Mouse (Mus musculus) intestine, embryonic 14.5 days (tissue): ENCODE measurements around the gene Slc11a2. TPM values are rescaled to one million over a fixed set of nuclear protein-coding genes. Genes with fewer than 3 reads are reported as not detected.
A peak's percentile ranks its signal among the peaks of the same experiment; 100 is the strongest.
"Not testable (repeated sequence)": the region's sequence is repeated elsewhere in the genome, so short reads cannot be mapped to it uniquely, and the experiment has no call there.

Source experiments
- ATAC-seq: fragments of 200-750 bp; cut with Nextera tagmentation; replicated peaks from 2 replicates; pipeline ENCODE4 v1.8.0; 2017; ENCODE audit warnings: low read depth, moderate number of reproducible peaks, moderate TSS enrichment, moderate library complexity; ENCODE audit not compliant: low FRiP score, low TSS enrichment
- DNase-seq: peaks from one replicate; pipeline ENCODE4 v3.0.0-alpha.2; 2018; ENCODE audit warnings: low spot score
- H3K27ac ChIP-seq: fragments of 300-500 bp; sonication (generic); 2 replicates; pipeline ENCODE4 v1.5.1; 2014; ENCODE audit warnings: low read depth, mild to moderate bottlenecking, control low read depth
- H3K27me3 ChIP-seq: fragments of 300-500 bp; sonication (generic); replicated peaks from 2 replicates; pipeline ENCODE4 v1.6.1; 2014; ENCODE audit warnings: low read length, control low read depth; ENCODE audit not compliant: control insufficient read depth, insufficient read depth
- H3K36me3 ChIP-seq: fragments of 300-500 bp; sonication (generic); 2 replicates; pipeline ENCODE4 v1.6.1; 2014; ENCODE audit warnings: low read length, control low read depth; ENCODE audit not compliant: control insufficient read depth, insufficient read depth
- H3K4me1 ChIP-seq: fragments of 300-500 bp; sonication (generic); replicated peaks from 2 replicates; pipeline ENCODE4 v1.6.1; 2014; ENCODE audit warnings: low read length, control low read depth, mixed read lengths; ENCODE audit not compliant: control insufficient read depth, insufficient read depth
- H3K4me2 ChIP-seq: fragments of 300-500 bp; sonication (generic); 2 replicates; pipeline ENCODE4 v1.6.1; 2014; ENCODE audit warnings: low read length
- H3K4me3 ChIP-seq: fragments of 300-500 bp; sonication (generic); 2 replicates; pipeline ENCODE4 v1.5.1; 2014; ENCODE audit warnings: low read depth, low read length, control low read depth, mixed read lengths
- H3K9ac ChIP-seq: fragments of 300-500 bp; sonication (generic); 2 replicates; pipeline ENCODE4 v1.6.1; 2014; ENCODE audit warnings: mild to moderate bottlenecking, low read length
- H3K9me3 ChIP-seq: fragments of 300-500 bp; sonication (generic); 2 replicates; pipeline ENCODE4 v1.6.1; 2016; ENCODE audit warnings: low read length, control low read depth; ENCODE audit not compliant: control insufficient read depth
- whole genome bisulfite sequencing: fragments of 180-500 bp; shearing (Covaris S2); extraction: QIAGEN DNeasy Blood & Tissue Kit; methylation state at CpG from one replicate; pipeline ENCODE4 v1.1.7; 2014; 5-methylcytosine and 5-hydroxymethylcytosine counted together
- polyA plus RNA-seq: library from polyadenylated mRNA; unstranded; fragments of >200 nt; fragmentation: Nextera tagmentation; extraction: Ambion mirVana; gene quantifications from 2 replicates; pipeline ENCODE4 v1.2.1, GENCODE M21; 2014

The Slc11a2 gene
- polyA plus RNA-seq, 1 experiment from 2014 or later = 20.6 TPM

DNA sequence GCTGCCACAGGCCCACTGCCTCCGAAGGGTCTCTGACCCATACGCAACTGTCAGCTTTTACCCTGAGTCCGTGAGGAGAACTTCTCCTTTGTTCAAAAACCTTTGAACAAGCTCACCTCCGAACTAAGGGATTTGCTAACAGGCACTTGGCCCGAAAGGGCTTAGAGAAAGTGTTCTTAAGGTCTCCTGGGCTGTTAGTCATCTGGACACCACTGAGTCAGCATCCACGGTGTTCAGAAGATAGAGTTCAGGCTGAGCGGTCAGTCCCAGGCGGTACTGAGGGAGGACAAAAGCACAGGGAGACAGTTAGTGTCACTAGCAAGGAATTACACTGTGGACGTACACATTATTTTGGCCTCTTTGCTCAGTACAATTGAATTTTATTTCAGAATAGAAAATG is 36.0 kb downstream of the Slc11a2 start:
- ATAC-seq = no peak
- no peak overlapping the region for H3K4me3 ChIP-seq
- H3K9ac ChIP-seq = no peak overlapping the region
- H3K4me2 ChIP-seq = no peak overlapping the region
- no peaks in the 10 kb centered on the region for H3K27me3 ChIP-seq
- H3K4me1 ChIP-seq = no peaks in the 10 kb centered on the region
- no peak overlapping the region for H3K27ac ChIP-seq
- DNase-seq = no peak
- no peaks in the 10 kb centered on the region for H3K9me3 ChIP-seq
- 73% methylated on average over 9 of the region's 9 CpGs for WGBS
- H3K36me3 ChIP-seq = peaks cover 8% of the 10 kb centered on the region

- ATAC-seq = no peak
- Histone ChIP-seq H3K9ac (no peak overlapping the region), H3K27ac (no peak overlapping the region), H3K27me3 (no peaks in the 10 kb centered on the region), H3K9me3 (no peaks in the 10 kb centered on the region), H3K4me2 (no peak overlapping the region), H3K4me1 (no peaks in the 10 kb centered on the region), H3K4me3 (no peak overlapping the region), H3K36me3 (peaks cover 2% of the 10 kb centered on the region; the same call in 1 of the 2 replicates)
- 81% methylated on average over 16 of the region's 16 CpGs for WGBS
- no peak for DNase-seq
Observed at GRCm38 (mm10) chr15:100388224-100388835, 36.5 kb downstream of the Slc11a2 start.

GRCm38 (mm10) chr15:100387544-100388223 is 37.2 kb downstream of the Slc11a2 start:
- 89% methylated on average over 17 of the region's 17 CpGs for WGBS
- DNase-seq = no peak
- Histone ChIP-seq H3K4me3 (no peak overlapping the region), H3K27ac (no peak overlapping the region), H3K9me3 (no peaks in the 10 kb centered on the region), H3K4me2 (no peak overlapping the region), H3K36me3 (no peaks in the 10 kb centered on the region), H3K4me1 (no peaks in the 10 kb centered on the region), H3K9ac (no peak overlapping the region), H3K27me3 (no peaks in the 10 kb centered on the region)
- ATAC-seq = no peak

DNA sequence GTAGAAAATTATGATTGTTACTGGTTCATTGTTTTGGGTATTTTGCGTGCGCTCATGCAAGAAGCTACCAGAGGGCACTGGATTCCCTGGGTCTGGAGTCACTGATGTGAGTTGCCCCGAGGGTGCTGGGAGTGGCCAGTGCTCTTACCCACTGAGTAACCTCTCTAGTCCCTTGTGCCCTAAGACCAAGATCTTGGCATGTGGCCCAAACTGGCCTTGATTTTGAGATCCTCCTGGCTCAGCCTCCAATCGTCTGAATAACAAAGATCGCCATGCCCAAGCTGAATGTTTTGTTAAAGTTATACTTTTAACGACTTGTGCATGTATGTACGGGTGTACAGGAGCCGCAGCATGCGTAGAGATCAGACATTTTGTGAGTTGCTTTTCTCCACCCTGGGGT is 39.2 kb downstream of the Slc11a2 start:
- no peak overlapping the region for H3K4me3 ChIP-seq
- no peak overlapping the region for H3K27ac ChIP-seq
- DNase-seq (no peak), ATAC-seq (no peak)
- H3K9me3 ChIP-seq = no peaks in the 10 kb centered on the region
- H3K9ac ChIP-seq = no peak overlapping the region
- 91% methylated on average over 9 of the region's 9 CpGs for WGBS
- no peak overlapping the region for H3K4me2 ChIP-seq
- no peaks in the 10 kb centered on the region for H3K27me3 ChIP-seq
- H3K36me3 ChIP-seq = no peaks in the 10 kb centered on the region
- H3K4me1 ChIP-seq = no peaks in the 10 kb centered on the region

- no peak overlapping the region for H3K9ac ChIP-seq
- H3K27me3 ChIP-seq = no peaks in the 10 kb centered on the region
- H3K27ac ChIP-seq = no peak overlapping the region
- no peak overlapping the region for H3K4me2 ChIP-seq
- H3K4me1 ChIP-seq = no peaks in the 10 kb centered on the region
- no peaks in the 10 kb centered on the region for H3K36me3 ChIP-seq
- DNase-seq = no peak
- no peak overlapping the region for H3K4me3 ChIP-seq
- no peak for ATAC-seq
- 74% methylated on average over 2 of the region's 2 CpGs for WGBS
- H3K9me3 ChIP-seq = no peaks in the 10 kb centered on the region
Observed at GRCm38 (mm10) chr15:100380104-100380503, 44.8 kb downstream of the Slc11a2 start.

DNA sequence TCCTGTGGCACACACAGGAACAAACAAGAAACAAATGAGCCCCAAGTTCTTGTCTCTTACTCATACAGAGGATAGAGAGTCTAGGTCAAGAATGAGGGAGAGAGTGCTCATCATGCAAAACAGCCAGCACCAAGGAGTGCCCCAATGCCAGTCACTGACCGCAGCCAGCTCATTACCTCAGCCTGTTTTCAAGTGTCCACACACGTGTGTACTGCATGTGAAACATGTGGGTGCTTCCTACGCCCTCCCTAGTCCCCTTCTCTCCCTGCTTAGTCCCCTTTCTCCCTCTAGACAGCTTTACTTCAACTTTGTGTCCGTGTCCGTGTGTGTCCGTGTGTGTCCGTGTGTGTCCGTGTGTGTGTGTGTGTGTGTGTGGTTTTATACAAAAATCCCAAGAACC is 45.2 kb downstream of the Slc11a2 start:
- Histone ChIP-seq H3K9ac (no peak overlapping the region), H3K27ac (no peak overlapping the region), H3K36me3 (no peaks in the 10 kb centered on the region), H3K4me2 (no peak overlapping the region), H3K4me1 (no peaks in the 10 kb centered on the region), H3K4me3 (no peak overlapping the region), H3K27me3 (no peaks in the 10 kb centered on the region), H3K9me3 (no peaks in the 10 kb centered on the region)
- 88% methylated on average over 8 of the region's 8 CpGs for WGBS
- ATAC-seq = no peak
- no peak for DNase-seq

GRCm38 (mm10) chr15:100377847-100378505 is 46.9 kb downstream of the Slc11a2 start:
- not testable (repeated sequence) for H3K27me3 ChIP-seq, H3K4me2 ChIP-seq, DNase-seq, H3K36me3 ChIP-seq, H3K9me3 ChIP-seq, H3K4me3 ChIP-seq, H3K9ac ChIP-seq, H3K27ac ChIP-seq, H3K4me1 ChIP-seq, ATAC-seq
- WGBS = 28% methylated on average over 3 of the region's 9 CpGs

DNA sequence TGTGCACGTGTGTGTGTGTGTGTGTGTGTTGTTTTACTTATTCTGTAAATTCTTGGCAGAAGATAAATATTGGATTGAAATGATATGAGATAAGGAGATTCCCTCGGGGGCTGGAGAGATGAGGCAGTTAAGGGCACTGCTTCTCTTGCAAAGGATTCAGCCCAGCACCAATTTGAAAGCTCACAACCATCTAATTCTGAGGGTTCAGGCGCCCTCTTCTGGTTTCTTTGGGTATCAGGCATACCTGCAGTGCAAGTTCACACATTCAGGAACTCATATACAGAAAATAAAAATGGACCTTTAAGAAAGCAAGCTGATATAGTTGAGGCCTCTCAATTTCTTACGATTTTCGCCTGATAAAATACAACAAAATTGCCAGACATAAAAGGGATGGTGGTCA is 49.8 kb downstream of the Slc11a2 start:
- Histone ChIP-seq H3K27me3 (no peaks in the 10 kb centered on the region), H3K4me1 (no peaks in the 10 kb centered on the region), H3K36me3 (no peaks in the 10 kb centered on the region), H3K9me3 (no peaks in the 10 kb centered on the region), H3K4me3 (no peak overlapping the region), H3K9ac (no peak overlapping the region), H3K4me2 (no peak overlapping the region), H3K27ac (no peak overlapping the region)
- 33% methylated on average over 5 of the region's 5 CpGs for WGBS
- peak; percentile 68 for DNase-seq
- ATAC-seq = no peak
